Mouse (Mus musculus) kidney, postnatal 4 days (tissue): Measurements from ENCODE around the gene D930007J09Rik.

ENCODE experiments used
- DNase-seq, 2 experiments: peaks; one replicate each; pipeline ENCODE4 v3.0.0; 2021; ENCODE audit warnings: mixed read lengths in 2 of 2

The D930007J09Rik gene

DNA sequence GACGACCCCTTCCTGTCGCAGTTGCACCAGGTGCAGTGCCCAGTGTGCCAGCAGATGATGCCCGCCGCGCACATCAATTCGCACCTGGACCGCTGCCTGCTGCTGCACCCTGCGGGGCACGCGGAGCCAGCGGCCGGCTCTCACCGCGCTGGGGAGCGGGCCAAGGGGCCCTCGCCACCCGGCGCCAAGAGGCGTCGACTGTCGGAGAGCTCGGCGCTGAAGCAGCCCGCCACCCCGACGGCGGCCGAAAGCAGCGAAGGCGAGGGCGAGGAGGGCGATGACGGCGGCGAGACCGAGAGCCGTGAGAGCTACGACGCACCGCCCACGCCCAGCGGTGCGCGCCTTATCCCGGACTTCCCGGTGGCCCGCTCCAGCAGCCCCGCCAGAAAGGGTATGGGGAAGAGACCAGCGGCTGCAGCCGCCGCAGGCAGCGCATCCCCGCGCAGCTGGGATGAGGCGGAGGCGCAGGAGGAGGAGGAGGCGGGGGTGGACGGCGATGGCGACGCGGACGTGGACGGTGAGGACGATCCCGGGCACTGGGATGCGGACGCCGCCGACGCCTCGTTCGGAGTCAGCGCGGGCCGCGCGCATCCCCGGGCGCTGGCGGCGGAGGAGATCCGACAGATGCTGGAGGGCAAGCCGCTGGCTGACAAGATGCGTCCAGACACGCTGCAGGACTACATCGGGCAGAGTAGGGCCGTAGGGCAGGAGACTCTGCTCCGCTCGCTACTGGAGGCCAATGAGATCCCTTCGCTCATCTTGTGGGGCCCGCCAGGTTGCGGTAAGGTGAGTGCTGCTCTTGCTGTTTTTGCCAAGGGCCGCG is at the start of gene D930007J09Rik:
Gene D930007J09Rik, minus strand, starts transcription at position 591 of the 823 bp plus-strand sequence.
- peak; percentile 60 to 72 for DNase-seq

DNA sequence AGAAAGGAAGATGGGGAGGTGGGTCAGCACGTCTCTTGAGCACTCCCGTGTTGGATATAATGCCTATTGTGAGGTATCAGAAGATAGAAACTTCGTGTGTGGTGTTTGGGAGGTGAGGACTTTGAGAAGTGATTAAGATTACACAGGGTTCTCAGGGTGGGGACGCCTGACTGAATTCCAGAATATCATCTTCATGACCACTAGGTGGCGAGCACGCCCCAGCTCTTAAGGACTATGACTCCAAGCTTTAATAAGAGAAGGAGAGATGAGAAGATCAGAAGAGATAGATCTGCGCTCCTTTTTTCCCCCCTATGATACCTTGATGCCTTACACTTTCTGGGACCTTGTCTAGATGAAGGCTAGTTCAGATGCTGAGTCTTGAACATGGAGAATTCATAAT is 49.3 kb upstream of the D930007J09Rik start:
- DNase-seq = peak; percentile 63 to 74

DNA sequence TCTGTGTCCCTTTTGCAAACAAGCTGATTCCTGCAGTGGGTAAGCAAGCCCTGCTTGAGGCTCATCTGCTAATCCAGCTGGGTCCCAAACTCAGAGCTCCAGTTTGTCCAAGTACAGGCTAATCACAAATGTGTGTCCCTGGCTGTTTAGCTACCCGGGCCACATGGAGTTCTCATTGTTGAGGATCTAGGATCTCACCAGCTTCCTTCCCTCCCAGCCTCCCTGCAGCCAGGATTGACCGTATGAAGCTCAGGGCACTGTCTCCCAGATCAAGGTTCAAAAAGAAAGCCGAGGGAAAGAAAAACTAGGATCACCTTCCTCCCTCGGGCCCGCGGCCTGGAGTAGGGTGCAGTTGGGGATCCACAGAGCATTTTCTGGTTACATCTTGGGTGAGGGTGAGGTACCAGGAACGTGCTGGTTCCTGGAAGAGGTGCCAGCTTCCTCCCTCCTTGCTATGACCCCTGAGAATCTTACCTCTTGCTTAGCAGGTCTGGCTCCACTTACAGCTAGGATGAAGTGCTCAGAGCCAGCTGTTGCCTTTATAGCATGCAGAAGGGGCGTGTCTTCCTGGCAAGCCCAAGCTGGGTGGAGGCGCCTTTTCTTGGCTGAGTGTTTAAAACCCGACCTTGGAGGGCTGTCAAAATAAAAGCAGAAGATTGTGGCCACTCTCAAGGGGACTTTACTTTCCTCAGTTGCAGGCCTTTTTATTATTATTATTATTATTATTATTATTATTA is 48.2 kb upstream of the D930007J09Rik start, which contains the start of gene Serpinb1a:
Gene Serpinb1a, minus strand, starts transcription at position 518 of the 737 bp plus-strand sequence.
- DNase-seq = peak; percentile 63 to 71

GRCm38 (mm10) chr13:32850156-32850555 is 47.5 kb upstream of the D930007J09Rik start:
- no peak for DNase-seq

DNA sequence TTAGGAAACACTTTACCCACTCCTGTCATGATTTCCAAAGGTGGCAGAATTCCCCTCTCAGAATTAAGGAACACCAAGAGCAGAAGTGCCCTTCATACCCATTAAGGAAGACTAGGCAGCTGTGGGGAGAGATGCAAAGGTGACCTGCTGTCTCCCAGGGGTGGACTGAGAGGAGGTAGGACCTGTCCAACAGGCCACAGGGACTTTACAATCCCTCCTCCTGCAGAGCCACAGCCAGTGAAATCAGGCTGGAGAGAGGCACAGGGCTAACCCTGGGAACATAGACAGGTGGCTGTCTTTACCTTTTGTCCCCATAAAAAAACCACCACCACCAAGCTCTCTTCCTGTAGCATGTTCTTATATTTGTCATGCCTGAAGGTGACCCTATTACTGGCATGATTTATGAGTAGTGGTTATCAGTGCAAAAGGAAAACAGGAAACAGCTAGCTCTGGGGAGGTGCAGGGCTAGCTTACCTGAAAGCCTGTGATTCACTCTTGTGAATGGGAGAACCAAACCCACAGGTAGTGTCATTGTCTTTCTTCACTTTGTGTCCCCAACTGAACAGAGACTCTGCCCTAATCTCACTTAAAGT is 47.0 kb upstream of the D930007J09Rik start:
- no peak for DNase-seq

DNA sequence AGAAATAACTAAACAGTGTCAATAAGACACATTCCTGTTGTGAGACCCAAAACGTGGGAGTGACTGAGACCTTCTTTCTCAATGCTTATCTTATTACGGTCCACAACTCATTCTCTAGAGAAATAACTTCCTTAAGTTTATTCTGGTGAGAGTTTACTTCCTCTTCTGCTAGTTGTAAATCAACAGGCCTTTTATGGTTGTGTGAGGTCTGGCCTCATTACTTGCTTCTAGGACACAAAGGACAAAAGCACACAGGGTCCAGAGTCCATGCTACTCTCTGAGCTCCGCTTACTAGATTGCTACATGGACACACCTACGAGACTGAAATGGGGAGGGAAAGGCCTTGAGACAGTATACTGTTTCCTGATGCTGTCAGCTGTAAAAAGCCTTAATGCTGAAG is 46.4 kb upstream of the D930007J09Rik start:
- peak in 1 of 2 experiments; percentile 21 for DNase-seq

DNA sequence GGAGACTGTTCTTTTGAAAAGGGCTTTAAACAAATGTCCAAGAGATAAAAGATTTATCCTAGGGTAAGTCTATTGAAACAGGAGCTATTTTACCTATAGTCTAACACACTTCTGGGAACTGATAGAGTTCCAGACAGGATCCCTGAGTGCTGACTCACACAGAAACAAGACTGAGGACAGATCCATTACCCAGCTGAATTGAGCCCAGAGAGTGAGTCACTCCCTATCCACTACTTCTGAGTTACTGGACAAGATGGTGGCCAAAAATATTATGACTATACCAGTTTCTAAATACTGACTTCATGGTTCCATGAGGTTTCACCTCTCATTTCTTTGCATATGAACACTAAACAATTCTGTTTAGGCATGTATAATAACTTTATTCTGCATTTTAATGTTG is 43.6 kb upstream of the D930007J09Rik start:
- DNase-seq = no peak

GRCm38 (mm10) chr13:32841349-32841748 is 38.7 kb upstream of the D930007J09Rik start:
- no peak for DNase-seq

DNA sequence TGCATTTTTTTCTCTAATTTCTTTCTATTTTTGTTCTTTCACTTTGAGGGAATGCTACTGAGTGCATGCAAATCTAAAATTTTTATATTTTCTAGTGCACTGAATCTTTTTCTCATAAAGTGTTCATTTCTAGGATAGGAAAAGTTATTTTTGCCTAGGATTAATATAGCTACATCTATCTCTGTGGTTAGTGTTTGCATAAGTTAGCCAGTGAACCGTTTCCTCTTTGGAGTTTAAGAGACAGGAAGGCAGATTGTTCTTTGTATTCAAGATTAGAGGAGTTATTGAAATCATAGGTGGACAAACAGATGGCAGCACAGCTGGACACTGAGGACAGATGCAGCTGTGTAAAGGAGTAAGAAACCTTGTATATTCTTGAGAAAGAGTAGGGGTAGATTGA is 36.7 kb upstream of the D930007J09Rik start:
- no peak for DNase-seq

DNA sequence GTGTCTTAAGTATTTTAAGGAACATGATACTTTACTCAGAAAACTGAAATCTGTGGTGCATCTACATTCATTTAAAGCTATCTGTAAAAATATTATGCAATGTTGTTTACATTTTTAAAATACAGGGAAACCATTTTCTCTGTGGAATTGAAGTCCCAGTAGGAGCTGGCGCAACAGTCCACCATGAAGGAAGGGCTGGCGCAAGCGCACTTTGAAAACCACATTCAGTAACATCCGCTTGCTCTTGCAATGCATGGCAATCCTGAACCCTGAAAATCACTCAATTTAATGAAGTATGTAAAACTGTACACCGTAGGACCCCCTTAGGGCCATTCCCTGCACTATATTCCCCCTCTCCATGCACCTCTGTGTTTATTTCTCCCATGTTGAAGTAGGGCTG is 31.9 kb upstream of the D930007J09Rik start:
- DNase-seq = no peak

- DNase-seq = no peak
These were observed 30.6 kb upstream of the D930007J09Rik start for GRCm38 (mm10) chr13:32833237-32833636.

GRCm38 (mm10) chr13:32832776-32833175 is 30.1 kb upstream of the D930007J09Rik start:
- no peak for DNase-seq

GRCm38 (mm10) chr13:32831505-32832273 is 29.0 kb upstream of the D930007J09Rik start:
- no peak for DNase-seq

- DNase-seq = no peak
These were observed 26.2 kb upstream of the D930007J09Rik start for GRCm38 (mm10) chr13:32828886-32829285.

DNA sequence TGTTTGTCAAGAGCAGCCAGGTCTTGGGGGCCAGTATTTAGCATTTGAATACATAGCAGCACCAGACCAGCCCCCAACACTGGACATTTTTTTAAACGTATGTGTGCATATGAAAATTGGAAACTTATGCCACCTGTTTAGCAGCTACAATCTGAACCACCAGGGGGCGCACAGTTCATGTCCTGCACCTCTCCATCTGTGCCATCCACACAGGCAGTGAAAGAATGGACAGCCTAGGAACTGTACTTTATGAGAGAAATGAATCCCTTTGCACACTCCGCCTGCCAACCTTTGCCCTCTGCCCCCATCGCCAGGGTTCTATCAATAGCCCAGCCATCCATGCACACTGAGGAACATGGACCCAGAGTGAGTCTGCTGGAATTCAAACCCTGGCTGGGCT is 25.3 kb upstream of the D930007J09Rik start:
- peak; percentile 77 for DNase-seq

GRCm38 (mm10) chr13:32827111-32827822 is 24.6 kb upstream of the D930007J09Rik start:
- DNase-seq = peak in 1 of 2 experiments; percentile 15

DNA sequence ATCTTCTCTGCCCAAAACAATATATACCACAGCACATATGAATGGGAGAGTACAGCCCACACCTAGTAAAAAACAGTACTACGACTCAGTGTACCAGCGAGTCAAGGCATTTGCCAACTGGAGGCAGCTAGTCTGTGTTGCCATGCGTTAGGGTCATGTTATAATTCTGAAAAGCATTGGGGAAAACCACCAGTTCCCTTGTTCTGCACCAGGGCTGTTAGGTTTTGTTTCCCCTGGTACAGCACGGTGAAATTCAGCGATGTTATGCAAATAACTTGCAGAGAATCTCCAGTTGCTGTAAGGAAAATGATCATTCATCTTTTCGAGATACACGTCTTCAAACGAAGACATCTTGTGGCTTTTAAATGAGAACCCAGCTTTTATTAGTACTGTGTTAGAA is 22.9 kb upstream of the D930007J09Rik start:
- DNase-seq = no peak

DNA sequence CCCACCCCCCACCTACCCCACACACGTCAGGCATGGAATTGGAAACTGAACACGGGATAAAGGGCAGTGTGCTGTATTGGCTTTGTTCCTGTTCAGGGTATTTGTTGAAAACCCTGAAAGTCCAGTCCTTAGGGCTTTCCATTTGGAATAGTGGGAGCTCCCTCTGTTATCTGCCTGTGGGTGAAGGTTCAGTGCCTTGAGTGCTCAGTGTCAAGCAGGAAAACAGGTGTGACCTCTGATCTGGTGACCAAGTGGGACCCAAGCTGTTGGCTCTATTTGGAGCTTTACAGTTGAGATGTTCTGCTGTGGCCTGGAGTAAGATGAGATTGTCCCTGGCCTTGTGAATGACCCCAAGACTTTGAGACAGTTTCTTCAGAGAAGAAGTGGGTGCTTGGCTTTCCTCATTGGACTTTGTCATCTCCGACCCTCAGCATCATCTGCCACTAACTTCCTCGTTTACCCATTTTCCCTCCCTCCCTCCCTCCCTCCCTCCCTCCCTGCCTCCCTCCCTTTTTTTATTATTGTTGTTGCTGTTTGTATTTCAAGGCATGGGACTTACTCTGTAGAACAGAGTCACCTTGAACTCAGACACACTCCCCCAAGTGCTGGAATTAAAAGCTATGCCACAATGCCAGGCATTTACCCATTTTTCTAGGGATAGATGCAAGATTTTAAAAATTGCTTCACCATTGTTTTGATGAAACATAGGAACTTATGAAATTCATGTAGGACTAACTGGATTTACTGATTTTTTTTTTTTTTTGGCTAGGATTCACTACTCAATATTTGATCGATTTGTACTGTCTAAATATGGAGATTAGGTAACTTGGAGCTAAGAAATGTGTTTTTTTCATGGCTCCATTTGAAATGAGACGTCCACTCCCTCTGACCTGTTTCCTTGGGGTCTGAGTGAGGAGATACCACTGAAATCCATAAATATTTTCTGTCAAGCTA is 22.0 kb upstream of the D930007J09Rik start:
- DNase-seq = no peak

DNA sequence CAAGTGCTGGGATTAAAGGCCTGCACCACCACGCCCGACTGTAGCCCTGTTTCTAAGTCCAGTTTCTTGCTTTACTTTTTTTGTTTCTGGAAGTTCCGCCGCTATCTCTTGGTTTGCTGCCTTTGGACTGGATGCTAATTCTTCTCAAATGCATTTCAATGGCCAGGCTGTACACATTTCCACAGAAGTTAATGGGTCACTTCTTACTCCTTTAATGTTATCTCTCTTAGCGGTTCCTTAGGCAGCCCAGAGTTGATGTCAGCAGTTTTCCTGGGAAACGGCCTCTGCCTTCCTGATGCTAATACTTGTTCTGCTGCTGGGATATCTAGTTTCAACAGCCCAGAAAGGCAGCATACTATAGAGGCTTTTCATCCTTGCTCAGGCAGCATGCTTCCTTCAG is 20.5 kb upstream of the D930007J09Rik start:
- no peak for DNase-seq

DNA sequence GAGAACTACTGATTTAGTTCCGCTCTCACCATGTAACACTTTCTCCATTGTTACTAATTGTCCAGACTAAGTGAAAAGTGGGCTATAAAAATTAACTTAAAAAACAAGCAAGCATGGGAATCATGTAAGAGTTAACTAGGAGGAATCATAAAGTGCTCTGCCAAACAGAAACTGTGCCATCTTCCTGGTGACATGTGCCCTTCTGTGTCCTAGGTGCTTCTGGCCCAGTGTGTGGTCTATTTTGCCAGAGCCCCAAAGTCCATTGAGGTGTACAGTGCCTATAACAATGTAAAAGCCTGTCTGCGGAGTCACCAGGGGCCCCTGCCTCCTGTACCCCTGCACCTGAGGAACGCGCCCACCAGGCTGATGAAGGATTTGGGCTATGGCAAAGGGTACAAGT is 19.0 kb upstream of the D930007J09Rik start:
- no peak for DNase-seq

DNA sequence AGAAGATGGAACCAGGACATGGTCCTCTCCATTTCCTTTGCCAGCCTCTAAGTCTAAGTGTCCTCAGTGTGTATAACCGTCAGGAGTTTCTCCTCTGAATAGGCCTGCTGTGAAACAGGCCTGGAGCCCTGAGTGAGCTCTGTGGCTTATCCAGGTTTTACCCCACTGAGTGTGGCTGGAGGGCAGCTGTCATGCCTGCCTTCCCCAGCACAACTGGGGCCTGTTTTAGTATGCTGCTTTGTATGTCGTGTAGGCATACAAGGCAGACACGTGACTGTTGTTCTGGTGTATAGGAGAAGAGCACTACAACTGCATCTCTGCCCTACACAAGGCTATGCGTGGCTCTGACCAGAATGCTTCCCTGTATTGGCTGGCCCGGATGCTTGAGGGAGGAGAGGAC is 17.3 kb upstream of the D930007J09Rik start:
- DNase-seq = no peak
